Mouse (Mus musculus): Measurements from ENCODE around the gene Cd47. TPM values are rescaled to one million over a fixed set of nuclear protein-coding genes. Genes with fewer than 3 reads are reported as not detected.

The Cd47 gene
- polyA plus RNA-seq, 1 experiment: 112 TPM

GRCm38 (mm10) chr16:49807419-49807841 lies 7.1 kb downstream of the Cd47 start:
- H3K36me3 ChIP-seq (ENCODE audit: control insufficient read depth, insufficient read depth, low read length): no peaks in the 10 kb centered on the region
- no peak overlapping the region for H3K27ac ChIP-seq (ENCODE audit: control insufficient read depth, insufficient read depth, low read length)
- 27% methylated on average over 7 of the region's 7 CpGs for WGBS
- DNase-seq: no peak
- H3K27me3 ChIP-seq (ENCODE audit: control insufficient read depth, insufficient read depth, low read length): no peaks in the 10 kb centered on the region
- TF ChIP-seq CTCF (IDR thresholded peaks at IDR 0.05; ENCODE audit: borderline replicate concordance, control insufficient read depth, extremely low read depth, insufficient read depth, low read length, poor library complexity) (no peak), POLR2A (IDR thresholded peaks at IDR 0.05; ENCODE audit: control insufficient read depth, extremely low read depth, insufficient read depth, low read length, poor library complexity) (no peak)
- no peak overlapping the region for H3K4me3 ChIP-seq (ENCODE audit: control insufficient read depth, insufficient read depth, low read length)
- H3K4me1 ChIP-seq (replicated peaks; ENCODE audit: control insufficient read depth, insufficient read depth, low read length): peaks cover 31% of the 10 kb centered on the region

GRCm38 (mm10) chr16:49807862-49808430 lies 7.6 kb downstream of the Cd47 start:
- TF ChIP-seq POLR2A (IDR thresholded peaks at IDR 0.05; ENCODE audit: control insufficient read depth, extremely low read depth, insufficient read depth, low read length, poor library complexity) (no peak), CTCF (IDR thresholded peaks at IDR 0.05; ENCODE audit: borderline replicate concordance, control insufficient read depth, extremely low read depth, insufficient read depth, low read length, poor library complexity) (no peak)
- H3K4me1 ChIP-seq (replicated peaks; ENCODE audit: control insufficient read depth, insufficient read depth, low read length): peaks cover 30% of the 10 kb centered on the region
- DNase-seq: no peak
- no peaks in the 10 kb centered on the region for H3K27me3 ChIP-seq (ENCODE audit: control insufficient read depth, insufficient read depth, low read length)
- H3K4me3 ChIP-seq (ENCODE audit: control insufficient read depth, insufficient read depth, low read length): no peak overlapping the region
- 83% methylated on average over 18 of the region's 18 CpGs for WGBS
- H3K36me3 ChIP-seq (ENCODE audit: control insufficient read depth, insufficient read depth, low read length): no peaks in the 10 kb centered on the region
- no peak overlapping the region for H3K27ac ChIP-seq (ENCODE audit: control insufficient read depth, insufficient read depth, low read length)

- TF ChIP-seq CTCF (IDR thresholded peaks at IDR 0.05; ENCODE audit: borderline replicate concordance, control insufficient read depth, extremely low read depth, insufficient read depth, low read length, poor library complexity) (no peak), POLR2A (IDR thresholded peaks at IDR 0.05; ENCODE audit: control insufficient read depth, extremely low read depth, insufficient read depth, low read length, poor library complexity) (no peak)
- Histone ChIP-seq H3K36me3 (ENCODE audit: control insufficient read depth, insufficient read depth, low read length) (no peaks in the 10 kb centered on the region), H3K27me3 (ENCODE audit: control insufficient read depth, insufficient read depth, low read length) (no peaks in the 10 kb centered on the region), H3K4me1 (replicated peaks; ENCODE audit: control insufficient read depth, insufficient read depth, low read length) (peaks cover 18% of the 10 kb centered on the region), H3K4me3 (ENCODE audit: control insufficient read depth, insufficient read depth, low read length) (no peak overlapping the region), H3K27ac (ENCODE audit: control insufficient read depth, insufficient read depth, low read length) (no peak overlapping the region)
- WGBS: 79% methylated on average over 2 of the region's 2 CpGs
- DNase-seq: no peak
These were observed 11.6 kb downstream of the Cd47 start for GRCm38 (mm10) chr16:49811897-49812296.

- H3K4me3 ChIP-seq (ENCODE audit: control insufficient read depth, insufficient read depth, low read length): no peak overlapping the region
- peaks cover 16% of the 10 kb centered on the region for H3K4me1 ChIP-seq (replicated peaks; ENCODE audit: control insufficient read depth, insufficient read depth, low read length)
- no peak overlapping the region for H3K27ac ChIP-seq (ENCODE audit: control insufficient read depth, insufficient read depth, low read length)
- no peak for DNase-seq
- WGBS: 97% methylated on average over 10 of the region's 10 CpGs
- TF ChIP-seq CTCF (IDR thresholded peaks at IDR 0.05; ENCODE audit: borderline replicate concordance, control insufficient read depth, extremely low read depth, insufficient read depth, low read length, poor library complexity) (no peak), POLR2A (IDR thresholded peaks at IDR 0.05; ENCODE audit: control insufficient read depth, extremely low read depth, insufficient read depth, low read length, poor library complexity) (no peak)
- H3K27me3 ChIP-seq (ENCODE audit: control insufficient read depth, insufficient read depth, low read length): no peaks in the 10 kb centered on the region
- H3K36me3 ChIP-seq (ENCODE audit: control insufficient read depth, insufficient read depth, low read length): no peaks in the 10 kb centered on the region
These were observed 12.7 kb downstream of the Cd47 start for GRCm38 (mm10) chr16:49812821-49813616.

- Histone ChIP-seq H3K4me1 (replicated peaks; ENCODE audit: control insufficient read depth, insufficient read depth, low read length) (peaks cover 17% of the 10 kb centered on the region), H3K27me3 (ENCODE audit: control insufficient read depth, insufficient read depth, low read length) (no peaks in the 10 kb centered on the region), H3K4me3 (ENCODE audit: control insufficient read depth, insufficient read depth, low read length) (no peak overlapping the region), H3K27ac (ENCODE audit: control insufficient read depth, insufficient read depth, low read length) (no peak overlapping the region), H3K36me3 (ENCODE audit: control insufficient read depth, insufficient read depth, low read length) (no peaks in the 10 kb centered on the region)
- WGBS: 93% methylated on average over 4 of the region's 4 CpGs
- no peak for DNase-seq
- TF ChIP-seq POLR2A (IDR thresholded peaks at IDR 0.05; ENCODE audit: control insufficient read depth, extremely low read depth, insufficient read depth, low read length, poor library complexity) (no peak), CTCF (IDR thresholded peaks at IDR 0.05; ENCODE audit: borderline replicate concordance, control insufficient read depth, extremely low read depth, insufficient read depth, low read length, poor library complexity) (no peak)
These were observed 14.1 kb downstream of the Cd47 start for GRCm38 (mm10) chr16:49814419-49814818.

GRCm38 (mm10) chr16:49816889-49817288 lies 16.6 kb downstream of the Cd47 start:
- Histone ChIP-seq H3K36me3 (ENCODE audit: control insufficient read depth, insufficient read depth, low read length) (no peaks in the 10 kb centered on the region), H3K27ac (ENCODE audit: control insufficient read depth, insufficient read depth, low read length) (0 out of 2 replicates have a peak overlapping the region, but pooled peaks have one; percentile 2), H3K4me3 (ENCODE audit: control insufficient read depth, insufficient read depth, low read length) (no peak overlapping the region), H3K4me1 (replicated peaks; ENCODE audit: control insufficient read depth, insufficient read depth, low read length) (peaks cover 23% of the 10 kb centered on the region), H3K27me3 (ENCODE audit: control insufficient read depth, insufficient read depth, low read length) (no peaks in the 10 kb centered on the region)
- TF ChIP-seq POLR2A (IDR thresholded peaks at IDR 0.05; ENCODE audit: control insufficient read depth, extremely low read depth, insufficient read depth, low read length, poor library complexity) (no peak), CTCF (IDR thresholded peaks at IDR 0.05; ENCODE audit: borderline replicate concordance, control insufficient read depth, extremely low read depth, insufficient read depth, low read length, poor library complexity) (no peak)
- DNase-seq: no peak
- 86% methylated on average over 3 of the region's 3 CpGs for WGBS

All from thymus, adult 2 months (tissue).